Mouse (Mus musculus) cerebellum, postnatal 10 days (tissue): Measurements from ENCODE around the gene Ttll13.

Experiments
- DNase-seq, 2 experiments: peaks; one replicate each; pipeline ENCODE4 v3.0.0; 2021; ENCODE audit warnings: mixed read lengths in 2 of 2

The Ttll13 gene

GRCm38 (mm10) chr7:80214459-80214858 lies 31.7 kb upstream of the Ttll13 start:
- DNase-seq = no peak

- peak; percentile 92 to 94 for DNase-seq
Measured at GRCm38 (mm10) chr7:80215398-80215797, 30.8 kb upstream of the Ttll13 start.

- DNase-seq = peak; percentile 81 to 87
Measured at GRCm38 (mm10) chr7:80216566-80216965, 29.6 kb upstream of the Ttll13 start.

GRCm38 (mm10) chr7:80218666-80219065 lies 27.5 kb upstream of the Ttll13 start:
- no peak for DNase-seq

- DNase-seq = no peak
Measured at GRCm38 (mm10) chr7:80220237-80220797, 25.9 kb upstream of the Ttll13 start.

GRCm38 (mm10) chr7:80221179-80221750 lies 24.9 kb upstream of the Ttll13 start:
- DNase-seq = no peak

- no peak for DNase-seq
Measured at GRCm38 (mm10) chr7:80227065-80227464, 19.1 kb upstream of the Ttll13 start.

- DNase-seq = no peak
Measured at GRCm38 (mm10) chr7:80230196-80230595, 16.0 kb upstream of the Ttll13 start.

- no peak for DNase-seq
Measured at GRCm38 (mm10) chr7:80231971-80232488, 14.1 kb upstream of the Ttll13 start.

GRCm38 (mm10) chr7:80232489-80233029 lies 13.6 kb upstream of the Ttll13 start, which contains the start of the genes Cib1 and Gdpgp1:
Gene Cib1 (minus strand): TSS chr7:80232813.
Gene Gdpgp1 (plus strand): TSS chr7:80232865.
- DNase-seq = peak; percentile 94 to 96

GRCm38 (mm10) chr7:80233799-80234198 lies 12.4 kb upstream of the Ttll13 start:
- DNase-seq = no peak

GRCm38 (mm10) chr7:80238542-80238941 lies 7.6 kb upstream of the Ttll13 start:
- no peak for DNase-seq

GRCm38 (mm10) chr7:80241661-80242060 lies 4.5 kb upstream of the Ttll13 start:
- no peak for DNase-seq

GRCm38 (mm10) chr7:80244851-80245250 lies 1.3 kb upstream of the Ttll13 start:
- DNase-seq = no peak

- DNase-seq = no peak
Measured at GRCm38 (mm10) chr7:80246859-80247258, 683 bp downstream of the Ttll13 start.

- no peak for DNase-seq
Measured at GRCm38 (mm10) chr7:80252437-80252836, 6.3 kb downstream of the Ttll13 start.

- no peak for DNase-seq
Measured at GRCm38 (mm10) chr7:80252886-80253285, 6.7 kb downstream of the Ttll13 start.

GRCm38 (mm10) chr7:80255981-80256380 lies 9.8 kb downstream of the Ttll13 start:
- DNase-seq = no peak

- DNase-seq = no peak
Measured at GRCm38 (mm10) chr7:80257706-80258105, 11.5 kb downstream of the Ttll13 start.

- peak; percentile 92 to 93 for DNase-seq
Measured at GRCm38 (mm10) chr7:80260625-80261371, 14.6 kb downstream of the Ttll13 start, which contains the start of gene Ngrn. Gene Ngrn (plus strand): TSS chr7:80261215.

GRCm38 (mm10) chr7:80261372-80261990 lies 15.3 kb downstream of the Ttll13 start:
- no peak for DNase-seq

- no peak for DNase-seq
Measured at GRCm38 (mm10) chr7:80264606-80265005, 18.4 kb downstream of the Ttll13 start.

GRCm38 (mm10) chr7:80267764-80268163 lies 21.6 kb downstream of the Ttll13 start:
- no peak for DNase-seq
